Mouse (Mus musculus): ENCODE data around the gene Shh.

- TF ChIP-seq POLR2A (IDR thresholded peaks at IDR 0.05; ENCODE audit: low read depth, low read length) (no peak), CTCF (conservative IDR thresholded peaks at IDR 0.05; ENCODE audit: insufficient read depth, insufficient read length, low read depth, low read length) (no peak)
These were observed 6.3 kb downstream of the Shh start for GRCm38 (mm10) chr5:28460556-28461350.

Measured in kidney, adult 2 months (tissue).